Mouse (Mus musculus) stomach, embryonic 16.5 days (tissue): ENCODE results near the gene Skida1. TPM values are rescaled to one million over a fixed set of nuclear protein-coding genes. Genes with fewer than 3 reads are reported as not detected.
A peak's percentile ranks its signal among the peaks of the same experiment; 100 is the strongest.

ENCODE experiments used
- ATAC-seq: fragments of 200-750 bp; cut with Nextera tagmentation; 2 replicates; pipeline ENCODE4 v1.8.0; 2017; ENCODE audit warnings: moderate number of reproducible peaks, moderate TSS enrichment; ENCODE audit not compliant: insufficient read depth, low FRiP score
- H3K27ac ChIP-seq: fragments of 300-500 bp; sonication (generic); 2 replicates; pipeline ENCODE4 v1.5.1; 2014; ENCODE audit warnings: low read length
- H3K27me3 ChIP-seq: fragments of 300-500 bp; sonication (generic); 2 replicates; pipeline ENCODE4 v1.6.1; 2014; ENCODE audit warnings: low read length, control low read depth, mixed read lengths; ENCODE audit not compliant: control insufficient read depth, insufficient read depth
- H3K36me3 ChIP-seq: fragments of 300-500 bp; sonication (generic); 2 replicates; pipeline ENCODE4 v1.6.1; 2014; ENCODE audit warnings: low read length; ENCODE audit not compliant: control insufficient read depth, insufficient read depth
- H3K4me1 ChIP-seq: fragments of 300-500 bp; sonication (generic); 2 replicates; pipeline ENCODE4 v1.6.1; 2014; ENCODE audit warnings: low read length, control low read depth, mixed read lengths; ENCODE audit not compliant: control insufficient read depth, insufficient read depth
- H3K4me2 ChIP-seq: fragments of 300-500 bp; sonication (generic); 2 replicates; pipeline ENCODE4 v1.6.1; 2014; ENCODE audit warnings: low read depth, low read length, mixed read lengths
- H3K4me3 ChIP-seq: fragments of 300-500 bp; sonication (generic); replicated peaks from 2 replicates; pipeline ENCODE4 v1.5.1; 2014; ENCODE audit warnings: mild to moderate bottlenecking, low read length
- H3K9ac ChIP-seq: fragments of 300-500 bp; sonication (generic); 2 replicates; pipeline ENCODE4 v1.6.1; 2014; ENCODE audit warnings: low read length
- H3K9me3 ChIP-seq: fragments of 300-500 bp; sonication (generic); replicated peaks from 2 replicates; pipeline ENCODE4 v1.6.1; 2016; ENCODE audit warnings: low read length, control low read depth; ENCODE audit not compliant: control insufficient read depth
- WGBS: fragments of 180-500 bp; shearing (Covaris S2); extraction: QIAGEN DNeasy Blood & Tissue Kit; methylation state at CpG from one replicate; pipeline ENCODE4 v1.1.7; 2014; 5-methylcytosine and 5-hydroxymethylcytosine counted together
- polyA plus RNA-seq: library from polyadenylated mRNA; unstranded; fragments of >200 nt; fragmentation: Nextera tagmentation; extraction: Ambion mirVana; gene quantifications from 2 replicates; pipeline ENCODE4 v1.2.1, GENCODE M21; 2015

The Skida1 gene
- polyA plus RNA-seq, 1 experiment from 2014 or later: 3.6 TPM

- Histone ChIP-seq H3K9ac (peak overlapping the region; percentile 99), H3K27ac (no peak overlapping the region), H3K27me3 (no peaks in the 10 kb centered on the region), H3K9me3 (no peaks in the 10 kb centered on the region), H3K4me3 (peak overlapping the region; percentile 89), H3K4me2 (peak overlapping the region; percentile 93), H3K36me3 (no peaks in the 10 kb centered on the region), H3K4me1 (peaks cover 37% of the 10 kb centered on the region)
- 22% methylated on average over 7 of the region's 7 CpGs for WGBS
- no peak for ATAC-seq
These were observed 3.6 kb downstream of the Skida1 start for GRCm38 (mm10) chr2:18045143-18045780.

DNA sequence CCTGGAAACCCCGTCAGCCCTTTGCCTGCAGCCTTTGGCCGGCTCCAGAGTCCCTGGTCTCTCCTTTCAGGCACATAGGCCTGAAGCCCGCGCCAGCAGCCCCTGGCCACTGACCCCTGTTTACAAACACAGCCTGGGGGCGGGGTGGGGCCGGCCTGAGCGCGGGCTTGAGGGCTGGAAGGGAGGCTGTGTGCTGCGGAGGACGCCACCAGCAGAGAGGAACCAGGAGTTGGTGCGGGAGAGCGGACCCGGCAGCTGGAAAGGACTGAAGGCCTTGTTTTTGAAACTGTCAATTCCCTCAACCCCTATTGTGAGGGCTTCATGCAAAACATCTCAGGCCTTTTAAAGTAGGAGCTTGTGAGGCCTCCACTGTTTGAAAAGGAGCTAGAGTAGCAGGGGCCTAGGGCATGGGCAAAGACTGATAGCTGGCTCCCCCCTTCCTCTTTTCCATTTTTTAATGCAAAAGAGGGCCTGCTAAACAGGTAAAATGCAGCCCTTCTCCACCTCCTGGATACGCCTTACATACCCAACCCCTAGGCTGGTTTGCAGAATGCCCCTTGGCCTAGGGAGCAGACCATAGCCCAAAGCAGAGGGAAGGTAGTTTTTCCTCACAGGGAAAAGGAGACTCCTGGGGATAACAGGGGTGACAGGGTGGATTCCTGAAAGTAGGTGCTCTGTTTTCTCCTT is 7.5 kb downstream of the Skida1 start:
- H3K36me3 ChIP-seq: no peaks in the 10 kb centered on the region
- peak; percentile 48; the same call in 1 of the 2 replicates for ATAC-seq
- H3K27me3 ChIP-seq: no peaks in the 10 kb centered on the region
- no peak overlapping the region for H3K4me3 ChIP-seq
- H3K9me3 ChIP-seq: no peaks in the 10 kb centered on the region
- peak overlapping the region; percentile 52 for H3K9ac ChIP-seq
- peak overlapping the region; percentile 30; the same call in 1 of the 2 replicates for H3K4me2 ChIP-seq
- H3K4me1 ChIP-seq: peaks cover 31% of the 10 kb centered on the region
- 40% methylated on average over 14 of the region's 14 CpGs for WGBS
- H3K27ac ChIP-seq: peak overlapping the region; percentile 36; the same call in 1 of the 2 replicates

DNA sequence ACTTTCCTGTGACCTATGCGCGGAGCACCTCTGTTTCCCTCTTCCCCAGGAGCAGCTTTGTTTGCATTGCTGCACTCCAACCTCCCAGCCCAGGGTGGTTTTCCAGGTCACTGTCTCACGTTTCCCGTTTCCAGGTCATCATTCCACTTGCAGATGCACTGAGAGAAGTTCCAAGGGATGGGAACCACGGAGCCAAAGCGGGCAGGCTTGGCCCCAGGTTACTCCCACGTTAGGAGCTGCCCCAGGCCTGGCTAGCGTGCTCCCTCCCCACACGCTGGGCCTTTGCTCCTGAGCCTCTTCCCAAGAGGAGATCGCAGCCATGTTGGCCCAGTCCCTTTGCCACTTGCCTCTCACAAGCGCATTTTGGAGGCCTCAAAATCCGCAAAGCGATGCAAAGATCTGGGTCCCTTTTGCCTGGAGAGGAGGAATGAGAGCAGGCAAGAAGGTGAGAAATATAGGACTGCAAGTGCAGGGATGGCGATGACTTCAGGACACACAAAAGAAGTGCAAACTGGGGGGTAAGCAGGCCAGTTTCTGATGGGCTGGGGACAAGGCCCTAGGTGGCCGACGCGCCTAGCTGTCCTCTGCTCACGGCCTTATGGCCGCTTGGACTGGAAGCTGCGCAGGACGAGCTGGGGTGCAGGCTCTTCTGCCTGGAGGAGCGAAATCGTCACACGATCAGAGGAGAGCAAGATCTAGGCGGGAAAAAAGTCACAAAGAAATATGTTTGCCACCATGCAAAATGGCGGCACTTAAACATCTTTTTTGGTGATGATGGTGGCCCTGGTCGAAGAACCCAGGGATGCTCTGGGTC is 8.3 kb downstream of the Skida1 start:
- ATAC-seq: no peak
- no peak overlapping the region for H3K4me3 ChIP-seq
- H3K9me3 ChIP-seq: no peaks in the 10 kb centered on the region
- peaks cover 28% of the 10 kb centered on the region for H3K4me1 ChIP-seq
- no peak overlapping the region for H3K27ac ChIP-seq
- no peaks in the 10 kb centered on the region for H3K36me3 ChIP-seq
- peak overlapping the region; percentile 52 for H3K9ac ChIP-seq
- H3K4me2 ChIP-seq: peak overlapping the region; percentile 72; the same call in 1 of the 2 replicates
- WGBS: 67% methylated on average over 27 of the region's 27 CpGs
- no peaks in the 10 kb centered on the region for H3K27me3 ChIP-seq

DNA sequence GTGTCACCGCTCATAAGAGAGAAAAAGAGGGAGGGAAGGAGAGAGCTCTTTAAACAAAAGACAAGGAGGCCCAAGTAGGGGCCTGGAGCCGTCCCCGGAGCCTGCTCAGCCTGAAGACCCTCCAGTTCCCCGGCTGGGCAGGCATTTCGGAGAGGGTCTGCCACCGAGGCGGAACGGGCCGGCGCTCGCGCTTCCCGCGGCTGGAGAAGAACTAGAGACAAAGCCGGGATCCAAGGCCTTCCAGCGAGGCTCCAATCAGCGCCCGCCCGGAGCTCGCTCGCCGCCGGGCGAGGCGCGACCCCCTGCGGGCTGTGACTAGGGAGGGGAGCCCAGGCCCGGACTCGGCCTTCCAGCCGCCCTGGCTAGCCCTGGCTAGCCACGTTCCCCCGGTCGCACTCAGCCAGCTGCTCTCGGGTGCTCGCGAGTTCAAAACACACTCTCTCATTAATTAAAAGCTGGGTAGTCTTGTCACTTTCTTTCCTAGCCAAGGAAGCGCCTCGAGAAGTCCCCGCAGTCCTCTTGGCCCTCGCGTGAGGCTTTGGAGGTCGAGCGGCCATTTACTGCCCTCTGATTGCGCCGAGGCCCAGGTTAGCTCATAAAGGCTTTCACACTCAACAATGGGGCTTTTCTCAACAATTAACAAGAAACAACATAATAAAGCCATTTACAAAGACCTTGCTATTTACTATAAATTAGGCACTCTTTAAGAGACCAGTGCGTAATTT is 9.1 kb downstream of the Skida1 start:
- ATAC-seq: 0 out of 2 replicates have a peak, but pooled peaks have one; percentile 44
- Histone ChIP-seq H3K4me3 (peak overlapping the region; percentile 31), H3K36me3 (no peaks in the 10 kb centered on the region), H3K27ac (no peak overlapping the region), H3K9me3 (no peaks in the 10 kb centered on the region), H3K4me1 (peaks cover 23% of the 10 kb centered on the region), H3K27me3 (no peaks in the 10 kb centered on the region), H3K9ac (peak overlapping the region; percentile 86), H3K4me2 (peak overlapping the region; percentile 72)
- 15% methylated on average over 46 of the region's 46 CpGs for WGBS

- Histone ChIP-seq H3K9ac (peak overlapping the region; percentile 86; the same call in 1 of the 2 replicates), H3K4me2 (no peak overlapping the region)
- no peak for ATAC-seq
These were observed 9.9 kb downstream of the Skida1 start for GRCm38 (mm10) chr2:18038895-18039371.

GRCm38 (mm10) chr2:18038141-18038752 is 10.6 kb downstream of the Skida1 start:
- ATAC-seq: no peak
- peaks cover 21% of the 10 kb centered on the region for H3K4me1 ChIP-seq
- H3K27me3 ChIP-seq: no peaks in the 10 kb centered on the region
- no peak overlapping the region for H3K27ac ChIP-seq
- H3K9ac ChIP-seq: no peak overlapping the region
- H3K9me3 ChIP-seq: no peaks in the 10 kb centered on the region
- no peak overlapping the region for H3K4me2 ChIP-seq
- no peaks in the 10 kb centered on the region for H3K36me3 ChIP-seq
- H3K4me3 ChIP-seq: no peak overlapping the region
- WGBS: 74% methylated on average over 3 of the region's 3 CpGs

More at GRCm38 (mm10) chr2:18038895-18039371, 9.9 kb downstream of the Skida1 start:
- Histone ChIP-seq H3K27me3 (no peaks in the 10 kb centered on the region), H3K4me1 (peaks cover 21% of the 10 kb centered on the region), H3K36me3 (no peaks in the 10 kb centered on the region), H3K4me3 (no peak overlapping the region), H3K9me3 (no peaks in the 10 kb centered on the region), H3K27ac (no peak overlapping the region)
- 71% methylated on average over 10 of the region's 10 CpGs for WGBS

DNA sequence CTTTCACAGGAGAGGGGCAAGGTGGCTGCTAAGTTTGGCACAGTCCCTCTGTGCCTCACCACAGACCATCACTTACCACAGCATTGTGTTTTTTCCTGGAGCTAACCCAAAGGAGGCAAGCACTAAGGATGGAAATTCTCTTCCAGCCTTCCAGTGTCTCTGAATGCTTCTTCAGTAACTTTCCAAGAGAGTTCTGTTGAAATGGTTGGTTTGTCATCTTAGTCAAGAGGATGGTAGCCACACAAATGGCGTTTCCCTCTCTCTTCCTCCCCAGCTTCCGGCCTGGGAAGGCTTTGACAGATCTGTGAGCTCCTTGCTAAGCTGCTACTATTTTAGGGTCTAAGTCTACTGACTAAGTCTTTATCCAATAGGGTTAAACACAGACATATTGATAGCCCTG is 11.4 kb downstream of the Skida1 start, which contains the start of gene A930004D18Rik:
TSS of gene A930004D18Rik (minus strand) at position 247 of the 400 bp plus-strand sequence.
- no peak within 1 kb of the TSS for H3K27ac ChIP-seq
- peaks cover 21% of the 10 kb centered on the region for H3K4me1 ChIP-seq
- H3K9ac ChIP-seq: no peak within 1 kb of the TSS
- no peaks in the 10 kb centered on the region for H3K36me3 ChIP-seq
- 73% methylated on average over 2 of the region's 2 CpGs for WGBS
- no peak within 1 kb of the TSS for H3K4me2 ChIP-seq
- H3K27me3 ChIP-seq: no peaks in the 10 kb centered on the region
- no peak within 1 kb of the TSS for H3K4me3 ChIP-seq
- no peak for ATAC-seq
- no peaks in the 10 kb centered on the region for H3K9me3 ChIP-seq
